Mouse (Mus musculus) common myeloid progenitor, adult 5-6 weeks (primary cell): ENCODE data around the gene Magee2. TPM values are rescaled to one million over a fixed set of nuclear protein-coding genes. Genes with fewer than 3 reads are reported as not detected.
A peak's percentile ranks its signal among the peaks of the same experiment; 100 is the strongest.
"Not testable (repeated sequence)": the region's sequence is repeated elsewhere in the genome, so short reads cannot be mapped to it uniquely, and the experiment has no call there.

Experiments
- ATAC-seq: replicated peaks from 2 replicates; pipeline ENCODE4 v1.8.0; 2016; ENCODE audit warnings: low read depth, mild to moderate bottlenecking, moderate TSS enrichment, inconsistent platforms; ENCODE audit not compliant: poor library complexity, severe bottlenecking
- total RNA-seq: library from RNA; stranded (forward); fragments of 200-1000, 187-1606 nt; gene quantifications from 2 replicates; pipeline ENCODE4 v1.2.3, GENCODE M21; 2017

Magee2 gene
- 0.58 and 2.5 TPM in 2 replicates for total RNA-seq

- ATAC-seq, result peak; percentile 94
Measured at GRCm38 (mm10) chrX:104856751-104857341, at the start of gene Magee2. Magee2 (minus strand) TSS chrX:104857267.

GRCm38 (mm10) chrX:104853610-104854009 lies 3.5 kb downstream of the Magee2 start:
- ATAC-seq, result no peak

- ATAC-seq, result not testable (repeated sequence)
Measured at GRCm38 (mm10) chrX:104817583-104817982, 39.5 kb downstream of the Magee2 start.

- not testable (repeated sequence) for ATAC-seq
Measured at GRCm38 (mm10) chrX:104816987-104817386, 40.1 kb downstream of the Magee2 start.

- not testable (repeated sequence) for ATAC-seq
Measured at GRCm38 (mm10) chrX:104813704-104814103, 43.4 kb downstream of the Magee2 start.

Other genes starting within 250 kb of the Magee2 start
- gene Zdhhc15, start 186.2 kb downstream of the Magee2 start, total RNA-seq, result 4.4 and 5.3 TPM in 2 replicates
- 58.5 and 67.1 TPM in 2 replicates for gene Pbdc1, start 222.5 kb upstream of the Magee2 start, total RNA-seq